Mouse (Mus musculus) left cerebral cortex, adult 11 months (tissue): ENCODE data around the gene Gcn1l1.
A peak's percentile ranks its signal among the peaks of the same experiment; 100 is the strongest.
"Not testable (repeated sequence)": the region's sequence is repeated elsewhere in the genome, so short reads cannot be mapped to it uniquely, and the experiment has no call there.

ENCODE experiments used
- DNase-seq: peaks from one replicate; pipeline ENCODE4 v3.0.0; 2022; ENCODE audit warnings: low spot score

Gcn1l1 gene

DNA sequence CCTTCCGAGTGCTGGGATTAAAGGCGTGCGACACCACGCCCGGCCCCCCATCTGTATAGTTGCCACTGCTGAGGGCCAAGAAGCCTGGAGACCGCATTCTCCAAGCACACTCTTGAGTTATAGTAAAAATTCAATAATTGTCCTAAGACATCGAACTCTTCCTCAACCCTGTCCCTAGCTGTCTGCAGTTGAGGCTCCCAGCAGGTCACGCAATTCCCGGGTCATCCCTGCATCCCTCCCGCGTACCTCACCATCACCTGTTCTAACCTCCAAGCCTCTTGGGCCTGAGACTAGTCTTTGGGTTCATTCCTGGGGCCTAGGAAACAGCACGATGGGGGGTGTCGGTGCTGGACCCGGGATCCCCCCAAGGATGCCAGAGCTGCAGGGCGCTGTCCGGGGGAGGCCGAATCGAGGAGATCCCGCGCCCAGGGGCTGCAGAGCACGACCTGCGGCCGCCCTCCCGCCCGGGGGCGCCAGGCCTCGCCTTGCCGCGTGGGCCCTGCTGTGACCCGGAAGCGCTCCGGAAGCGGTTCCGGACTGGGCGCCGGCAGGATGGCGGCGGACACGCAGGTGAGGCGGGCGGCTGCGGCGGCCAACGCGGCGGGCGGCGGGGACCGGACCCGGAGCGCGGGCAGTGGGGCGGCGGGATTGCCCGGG is at the start of gene Gcn1l1:
Gene Gcn1l1, plus strand, starts transcription at position 518 of the 657 bp plus-strand sequence.
- DNase-seq = peak; percentile 69

DNA sequence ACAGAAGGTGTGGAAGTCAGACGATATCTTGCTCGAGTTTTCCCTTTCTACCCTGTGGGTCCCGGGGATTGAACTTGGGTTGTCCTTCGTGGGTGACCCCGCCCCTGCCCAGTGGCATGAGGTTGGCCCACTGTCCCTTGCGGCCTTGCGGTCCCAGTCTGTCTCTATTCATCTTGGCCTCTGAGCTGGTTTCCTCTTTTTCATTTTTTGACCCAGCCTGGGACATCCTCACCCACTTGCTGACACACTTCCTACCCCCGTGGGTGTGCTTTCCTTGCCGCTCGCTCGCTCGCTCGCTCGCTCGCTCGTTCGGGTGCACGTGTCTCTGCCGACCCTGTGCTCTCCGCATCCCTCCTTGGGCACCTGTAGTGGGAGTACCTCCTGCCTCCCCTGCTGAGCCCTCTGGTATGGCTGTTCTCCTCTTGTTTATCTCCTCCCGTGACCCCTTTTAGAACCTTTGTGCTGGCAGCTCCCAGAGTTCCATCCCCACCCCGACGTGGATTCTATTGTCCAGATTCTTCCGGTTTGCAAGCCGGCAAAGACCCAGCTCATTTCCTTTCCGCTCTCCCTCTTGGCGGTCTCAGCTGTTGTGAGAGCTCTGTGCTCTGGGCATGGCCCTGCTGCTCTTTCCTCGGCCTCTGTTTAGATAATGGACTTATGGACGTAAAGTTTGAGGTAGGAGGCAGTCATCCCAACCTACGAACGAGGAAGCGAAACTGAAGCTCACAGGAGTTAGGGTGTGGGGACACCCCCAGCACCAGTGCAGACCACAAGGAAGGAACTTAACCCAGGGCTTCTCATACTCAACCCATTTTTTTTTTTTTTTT is 48.8 kb upstream of the Gcn1l1 start:
- no peak for DNase-seq

DNA sequence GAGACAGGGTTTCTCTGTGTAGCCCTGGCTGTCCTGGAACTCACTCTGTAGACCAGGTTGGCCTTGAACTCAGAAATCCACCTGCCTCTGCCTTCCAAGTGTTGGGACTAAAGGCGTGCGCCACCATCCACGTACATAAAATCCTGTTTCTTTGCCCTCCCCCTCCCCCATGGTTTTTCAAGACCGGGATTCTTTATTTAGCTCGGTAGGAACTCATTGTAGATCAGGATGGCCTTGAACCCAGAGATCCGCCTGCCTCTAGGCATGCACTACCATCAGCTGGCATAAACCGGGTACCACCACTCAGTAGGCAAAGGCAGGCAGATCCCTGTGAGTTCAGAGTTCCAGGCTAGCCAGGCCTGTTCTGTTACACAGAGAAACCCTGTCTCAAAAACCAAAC is 48.1 kb upstream of the Gcn1l1 start:
- DNase-seq = no peak

DNA sequence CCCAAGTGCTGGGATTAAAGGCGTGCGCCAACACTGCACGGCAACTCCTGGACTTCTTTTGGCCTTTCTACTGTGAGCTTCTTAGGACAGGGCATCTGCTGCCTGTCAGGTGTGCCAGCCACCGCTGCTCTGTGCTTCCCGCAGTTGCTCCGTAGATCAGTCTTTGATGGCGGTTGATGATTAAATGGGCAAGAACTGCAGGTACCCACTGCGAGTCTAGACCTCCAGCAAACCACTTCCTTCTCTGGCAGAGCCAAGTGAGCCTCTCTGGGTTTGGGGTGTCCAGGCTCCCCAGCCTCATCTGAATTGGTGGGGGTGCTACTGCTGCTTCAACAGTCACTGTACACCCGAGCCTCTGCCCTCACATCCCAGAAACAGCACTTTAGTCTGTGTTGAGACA is 47.6 kb upstream of the Gcn1l1 start:
- DNase-seq = no peak

DNA sequence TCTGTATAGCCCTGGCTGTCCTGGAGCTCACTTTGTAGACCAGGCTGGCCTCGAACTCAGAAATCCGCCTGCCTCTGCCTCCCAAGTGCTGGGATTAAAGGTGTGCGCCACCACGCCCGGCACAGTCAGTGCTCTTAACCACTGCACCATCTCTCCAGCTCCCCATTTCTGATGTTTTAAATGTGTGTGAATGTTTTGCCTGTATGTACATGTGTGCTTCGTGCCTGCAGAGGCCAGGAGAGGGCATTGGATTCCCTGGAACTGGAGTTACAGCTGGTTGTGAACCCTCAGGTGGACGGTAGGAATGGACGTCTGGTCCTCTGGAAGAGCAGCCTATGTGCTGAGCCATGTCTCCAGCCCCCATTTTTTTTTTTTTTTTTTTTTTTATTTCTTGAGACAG is 46.8 kb upstream of the Gcn1l1 start:
- not testable (repeated sequence) for DNase-seq

DNA sequence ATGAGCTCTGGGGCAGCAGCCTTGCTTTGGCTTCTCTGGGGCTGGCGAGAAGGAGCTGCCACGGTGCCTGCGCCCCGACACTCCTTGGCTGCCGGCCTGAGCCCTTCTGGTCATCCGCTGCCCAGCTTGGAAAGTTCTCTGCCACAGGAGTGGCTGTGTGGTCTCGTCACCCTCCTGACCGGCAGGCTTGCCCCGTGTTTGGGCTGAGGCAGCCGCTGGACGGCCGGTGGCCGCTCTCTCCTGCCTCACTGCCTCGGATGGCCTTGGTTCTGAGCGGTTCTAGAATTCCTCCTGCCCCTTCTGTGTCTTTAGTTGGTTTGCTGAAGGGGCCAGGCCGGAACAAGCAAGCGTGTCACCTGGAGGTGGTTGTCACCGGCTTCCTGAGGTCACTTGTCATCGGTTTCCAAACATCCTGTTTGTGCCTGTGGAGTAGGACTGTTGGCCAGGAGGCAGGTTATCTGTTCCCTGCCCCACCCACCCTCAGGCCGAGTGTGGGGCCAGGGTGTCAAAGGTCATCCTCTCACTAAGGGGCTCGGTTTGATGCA is 44.7 kb upstream of the Gcn1l1 start:
- DNase-seq = no peak

DNA sequence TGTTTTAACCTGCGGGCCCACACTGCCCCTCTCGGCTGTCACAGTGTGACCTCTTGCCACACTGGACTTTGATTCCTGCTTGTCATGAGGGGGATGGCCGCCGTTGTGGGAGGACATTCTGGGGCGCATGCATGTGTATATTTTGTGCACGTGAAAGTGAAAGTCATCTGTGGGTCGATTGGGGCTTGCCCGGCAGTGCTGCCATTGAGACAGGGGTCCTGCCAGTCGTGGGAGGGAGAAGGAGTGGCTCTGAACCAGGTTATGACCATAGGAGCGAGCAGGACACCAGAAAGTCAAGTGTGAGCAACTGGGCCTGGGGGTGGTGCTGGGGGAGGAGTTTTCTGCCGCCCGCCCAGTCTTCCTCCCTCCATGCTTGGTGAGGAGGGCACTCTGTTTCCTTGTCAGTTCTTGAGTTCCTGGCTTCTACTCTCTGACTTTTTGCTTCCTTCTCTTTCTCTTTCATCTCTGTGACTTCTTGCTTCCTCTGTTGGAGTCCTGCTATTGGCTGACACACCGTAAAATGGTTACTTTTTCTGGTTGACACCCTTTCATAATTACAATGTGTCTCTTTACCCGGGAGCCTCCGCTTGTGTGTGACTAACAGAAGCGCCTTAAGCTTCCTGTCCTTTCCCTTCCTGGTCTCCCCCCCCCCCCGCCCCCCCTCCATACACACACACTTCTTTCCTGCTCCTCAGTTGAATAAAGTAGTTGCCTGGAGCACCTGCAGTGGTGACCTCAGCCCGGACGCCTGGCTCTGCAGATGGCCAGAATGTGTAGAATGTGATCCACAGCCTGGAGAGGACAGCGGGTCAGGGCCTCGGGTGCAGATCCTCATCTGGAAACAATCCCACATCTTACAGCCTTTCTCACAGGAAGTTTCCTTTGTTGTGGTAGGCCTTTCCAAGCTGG is 43.2 kb upstream of the Gcn1l1 start:
- no peak for DNase-seq

DNA sequence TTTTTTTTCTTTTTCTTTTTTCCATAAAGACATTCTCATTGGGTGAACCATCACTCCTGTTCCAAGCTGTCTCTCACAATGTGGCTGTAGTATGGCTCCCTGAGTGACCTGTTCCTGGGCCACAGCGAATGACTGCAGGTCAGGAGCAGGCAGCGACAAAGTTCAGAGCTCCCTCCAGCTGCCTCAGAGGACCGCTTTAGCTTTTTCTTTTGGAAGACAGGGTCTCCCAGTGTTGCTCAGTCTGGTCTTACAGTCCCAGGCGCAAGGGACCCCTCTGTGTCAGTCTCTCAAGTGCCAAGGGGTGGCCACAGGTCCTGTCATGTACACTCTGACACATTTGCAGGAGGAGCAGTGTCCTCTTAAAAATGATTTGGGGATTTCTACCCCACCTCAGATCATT is 42.5 kb upstream of the Gcn1l1 start:
- DNase-seq = no peak

DNA sequence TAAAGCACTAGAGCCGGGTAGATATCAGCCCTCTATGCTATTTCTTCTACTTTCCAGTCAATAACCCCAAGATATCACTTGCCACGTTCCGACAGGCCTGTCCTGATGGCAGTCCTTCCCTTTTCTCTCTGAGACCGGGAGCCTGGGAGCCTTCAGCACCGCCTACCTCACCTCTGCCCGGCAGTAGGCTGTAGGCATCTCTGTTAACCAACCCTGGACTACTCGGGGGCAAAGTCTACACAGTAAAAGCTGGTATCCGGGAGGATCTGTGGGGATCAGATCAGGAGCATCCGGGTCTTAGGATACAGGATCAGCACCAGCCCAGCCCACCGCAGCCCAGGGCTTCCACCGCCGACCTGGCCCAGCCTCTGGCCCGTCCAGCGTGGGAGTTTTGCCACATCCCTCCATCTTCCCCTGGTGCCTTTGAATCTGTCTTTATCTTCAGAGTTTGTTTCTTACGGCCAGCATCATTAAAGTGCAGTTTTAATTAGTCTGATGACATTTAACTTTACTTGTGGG is 42.0 kb upstream of the Gcn1l1 start:
- DNase-seq = no peak

DNA sequence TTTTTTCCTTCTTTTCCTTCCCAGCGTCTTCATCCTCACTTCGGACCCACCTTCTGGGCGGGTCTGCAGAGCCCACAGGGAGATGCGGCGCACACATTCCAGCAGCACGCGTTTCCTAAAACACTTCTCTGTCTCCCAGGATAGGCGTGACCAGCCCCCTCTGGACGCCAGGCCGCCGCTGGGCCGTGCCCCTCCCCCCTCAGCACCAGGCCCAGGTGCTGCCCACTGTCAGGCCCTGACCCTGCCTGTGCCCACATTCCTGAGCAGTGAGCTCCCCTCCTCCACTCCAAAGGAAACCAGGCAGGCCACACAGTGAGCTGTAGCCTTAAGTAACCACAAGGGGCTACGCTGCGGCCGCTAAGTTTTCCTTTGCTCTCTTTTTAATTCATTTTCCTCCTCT is 41.1 kb upstream of the Gcn1l1 start:
- DNase-seq = no peak

DNA sequence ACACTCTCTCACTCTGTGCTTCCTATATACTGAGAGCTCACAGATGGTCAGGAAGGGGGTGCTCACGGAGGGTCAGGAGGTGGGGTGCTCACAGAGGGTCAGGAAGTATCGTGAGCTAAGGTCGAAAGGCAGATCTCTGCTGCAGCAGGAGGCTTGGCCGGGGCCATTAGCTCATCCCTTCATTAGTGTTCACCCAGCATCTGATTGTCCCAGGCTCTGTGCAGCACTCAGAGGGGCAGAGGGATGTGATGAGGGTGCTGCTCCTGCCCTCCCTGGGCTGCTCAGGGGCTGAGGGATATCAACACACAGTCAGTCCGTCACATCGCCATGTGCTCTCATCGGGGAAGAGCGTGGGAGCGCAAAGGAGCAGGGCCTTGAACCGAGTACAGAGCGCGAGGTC is 40.6 kb upstream of the Gcn1l1 start:
- DNase-seq = no peak

DNA sequence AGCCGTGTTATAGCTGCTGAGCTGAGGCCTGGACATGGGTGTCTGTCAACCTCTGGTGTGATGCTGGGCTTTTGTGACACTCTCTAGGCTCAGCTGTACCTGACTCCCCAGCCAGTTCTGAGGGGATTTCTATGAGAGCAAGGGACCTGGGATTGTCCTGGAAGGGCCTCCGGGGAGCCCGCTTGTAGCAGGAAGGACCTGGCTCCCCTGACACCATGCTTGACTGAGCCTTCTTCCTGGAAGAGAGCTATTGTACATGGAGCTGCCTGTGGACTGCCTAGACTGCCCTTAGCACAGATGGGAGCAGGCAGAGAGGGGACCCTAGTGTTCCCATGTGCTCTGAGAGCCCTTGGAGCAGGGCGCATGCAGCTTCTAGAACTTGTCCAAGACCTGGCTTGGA is 39.6 kb upstream of the Gcn1l1 start:
- no peak for DNase-seq

DNA sequence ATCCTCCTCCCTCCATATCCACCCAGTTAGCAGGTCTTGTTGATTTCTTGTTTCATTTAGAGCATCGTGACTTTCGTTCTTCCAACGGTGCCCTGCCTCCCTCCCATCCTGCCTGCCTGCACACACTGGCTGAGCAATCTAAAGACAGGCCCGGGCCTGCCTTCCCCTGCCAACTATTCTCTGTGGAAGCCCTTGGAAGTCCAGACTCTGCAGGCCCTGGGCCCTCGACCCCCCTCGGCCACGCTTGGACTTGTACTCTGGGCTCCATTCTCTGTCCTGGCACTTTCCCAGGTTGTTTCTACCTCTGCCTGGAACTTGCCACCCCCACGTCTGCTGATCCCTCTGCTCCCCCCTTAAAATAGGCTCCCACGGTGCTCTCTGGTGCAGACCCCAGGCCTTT is 39.1 kb upstream of the Gcn1l1 start:
- no peak for DNase-seq

DNA sequence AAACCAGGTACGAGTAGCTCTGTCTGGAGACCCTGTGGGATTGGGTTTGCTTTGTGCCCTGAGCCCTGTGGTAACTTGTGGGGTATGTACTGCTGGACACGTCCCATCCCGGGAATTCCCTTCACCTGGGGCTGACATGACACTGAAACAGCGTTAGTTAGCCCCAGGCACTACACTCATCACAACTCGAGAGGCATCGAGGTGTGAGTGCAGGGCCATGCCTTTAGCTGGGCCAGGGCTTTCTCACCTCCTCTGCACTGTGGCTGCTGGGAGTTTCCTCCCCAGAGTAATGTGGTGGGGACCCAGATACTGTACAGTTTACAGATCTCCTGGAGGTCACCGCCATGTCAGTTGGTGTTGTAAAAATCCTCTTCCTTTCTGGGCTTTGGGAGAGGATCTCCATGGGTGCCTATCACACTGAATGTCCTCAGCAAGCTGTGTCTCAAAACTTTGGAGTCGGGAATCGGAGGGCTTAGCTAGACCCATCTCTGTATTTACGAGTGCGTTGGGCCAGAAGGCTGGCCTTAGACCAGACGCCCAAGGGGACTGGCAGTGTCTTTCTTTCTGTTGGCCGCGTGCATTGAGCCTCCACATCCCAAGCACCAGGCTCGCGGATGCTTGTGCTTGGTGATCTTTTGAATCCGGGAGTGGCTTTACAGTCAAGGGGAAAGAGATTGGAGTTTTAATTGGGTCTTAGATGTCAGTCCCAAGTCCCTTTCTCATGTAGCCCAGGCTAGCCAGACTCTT is 38.4 kb upstream of the Gcn1l1 start:
- DNase-seq = no peak

DNA sequence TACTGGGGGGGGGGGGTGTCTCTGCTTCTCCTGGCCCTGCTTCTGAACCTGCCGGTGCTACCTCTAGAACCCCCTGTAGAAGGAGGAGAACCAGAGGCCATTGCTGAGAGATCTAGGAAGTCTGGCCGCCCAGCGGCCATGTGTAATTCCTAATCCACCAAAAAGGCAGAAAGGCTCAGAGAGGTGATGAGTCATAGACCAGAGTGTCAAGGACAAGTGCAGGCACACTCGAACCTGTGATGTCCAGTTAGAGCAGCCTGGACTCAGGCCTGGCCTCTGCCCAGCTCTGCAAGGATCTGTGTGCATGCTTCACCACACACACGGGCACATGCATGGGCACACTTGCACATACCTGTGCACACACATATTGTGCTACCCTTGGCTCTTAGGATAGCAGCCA is 36.9 kb upstream of the Gcn1l1 start:
- DNase-seq = no peak

DNA sequence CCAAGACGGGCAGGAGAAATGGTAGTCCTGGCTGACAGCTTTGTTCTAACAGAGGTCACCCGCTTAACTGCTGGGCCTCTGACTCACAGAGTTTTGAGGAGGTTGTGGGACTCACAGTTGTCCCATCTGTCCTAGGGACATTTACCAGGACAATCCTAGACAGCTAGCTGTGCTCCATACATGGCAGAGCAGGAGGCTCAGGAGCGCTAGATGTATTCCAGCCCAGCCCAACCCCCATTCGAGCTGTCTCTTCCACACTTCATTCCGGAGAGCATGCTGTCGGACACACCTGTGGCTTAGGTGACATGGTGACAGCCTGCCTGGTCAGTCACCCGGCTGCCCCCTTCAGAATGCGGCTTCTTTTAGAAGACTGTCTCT is 35.7 kb upstream of the Gcn1l1 start:
- DNase-seq = no peak

DNA sequence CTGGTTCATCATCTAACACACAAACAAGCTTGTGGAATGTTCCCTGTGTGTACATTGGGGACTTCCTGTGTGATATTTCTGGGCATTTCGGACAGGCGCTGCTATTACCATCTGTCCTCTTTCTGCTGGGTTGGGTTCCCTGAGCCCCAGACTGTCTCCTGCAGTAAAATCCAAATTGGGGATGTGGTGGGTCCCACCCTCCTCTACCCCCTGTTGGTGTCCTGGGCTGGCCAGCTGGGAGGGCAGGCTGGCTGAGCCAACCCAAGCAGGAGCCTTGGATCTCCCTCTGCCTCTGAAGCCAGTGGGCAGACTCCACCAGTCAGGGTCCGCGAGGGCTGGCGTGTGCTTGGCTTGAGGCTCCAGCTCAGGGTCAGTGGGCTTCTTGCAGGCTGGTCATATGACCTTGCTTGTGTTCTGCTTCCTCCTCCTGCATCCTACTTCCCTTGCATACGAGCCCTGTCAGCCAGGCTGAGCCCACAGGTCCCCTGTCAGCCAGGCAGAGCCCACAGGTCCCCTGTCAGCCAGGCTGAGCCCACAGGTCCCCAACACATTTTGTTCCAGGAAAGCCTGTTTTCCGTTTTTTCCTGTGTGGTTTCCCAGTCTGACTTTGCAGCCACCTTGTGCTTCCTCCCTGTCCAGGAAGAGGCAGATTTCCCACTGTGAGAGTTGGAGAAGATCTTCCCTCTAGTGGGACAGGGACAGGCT is 35.2 kb upstream of the Gcn1l1 start:
- no peak for DNase-seq

DNA sequence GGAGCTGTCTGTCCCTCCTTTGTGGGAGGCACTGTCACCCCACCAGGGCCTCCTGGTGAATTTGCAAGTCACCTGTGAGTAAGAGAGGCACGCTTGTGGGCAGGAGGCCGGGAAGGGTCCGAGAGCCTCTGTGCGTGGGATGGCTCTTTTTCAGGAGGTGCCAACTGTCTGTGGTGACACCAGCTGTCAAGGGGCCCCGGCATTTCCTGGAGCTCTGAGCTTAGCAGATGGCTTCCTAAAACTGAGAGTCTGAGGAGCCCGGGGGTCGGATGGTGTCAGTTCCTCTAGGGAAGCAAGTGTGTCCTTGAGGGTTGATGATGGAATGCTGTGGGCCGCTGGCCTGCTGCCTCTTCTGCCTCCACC is 34.6 kb upstream of the Gcn1l1 start:
- DNase-seq = no peak

DNA sequence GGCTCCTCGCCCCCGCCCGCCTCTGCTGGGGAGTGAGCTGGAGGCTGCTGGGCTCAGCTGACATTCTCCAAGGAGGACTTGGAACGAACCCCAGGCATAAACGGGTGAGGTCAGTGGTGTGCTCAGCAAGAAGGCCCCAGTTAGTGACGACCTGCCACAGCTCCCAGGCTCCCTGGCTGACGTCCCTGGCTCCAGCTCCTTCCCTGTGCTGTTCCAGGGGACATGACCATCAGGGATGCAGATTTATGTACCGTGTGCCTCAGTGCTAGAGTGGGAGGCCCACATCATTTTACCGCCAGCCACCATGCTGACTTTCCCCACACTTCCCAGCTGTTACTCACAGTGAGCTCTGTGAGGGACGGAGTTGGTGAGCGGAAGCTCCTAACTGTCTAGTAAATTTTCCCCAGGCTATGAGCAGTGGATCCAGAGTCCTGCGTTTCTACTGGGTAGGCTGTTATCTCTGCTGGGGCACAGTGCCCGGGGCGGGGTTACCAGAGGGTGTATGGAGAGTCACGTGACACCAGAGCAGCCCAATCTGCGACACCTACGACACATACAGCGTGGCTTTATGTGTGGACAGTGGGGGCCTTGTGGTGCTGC is 33.3 kb upstream of the Gcn1l1 start:
- no peak for DNase-seq

DNA sequence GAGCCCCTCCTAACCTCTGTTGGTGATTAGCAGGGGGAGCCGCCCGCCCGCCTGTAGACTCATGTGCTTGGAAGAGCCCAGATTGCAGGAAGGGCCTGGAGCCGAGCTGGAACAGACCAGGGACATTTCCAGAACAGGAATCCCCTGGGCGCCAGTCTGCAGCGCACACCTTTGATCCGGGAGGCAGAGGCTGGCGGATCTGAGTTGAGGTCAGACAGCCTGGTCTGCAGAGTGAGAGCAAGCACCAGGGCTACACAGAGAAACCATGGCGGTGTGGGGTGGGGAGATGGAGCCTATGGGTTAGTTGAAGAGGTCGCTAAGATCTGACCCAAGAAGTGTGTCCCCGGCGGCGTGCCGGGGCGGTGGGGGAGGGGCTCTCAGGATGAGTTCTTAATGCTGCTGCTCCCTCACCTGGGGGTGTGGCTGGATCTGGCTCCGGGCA is 30.7 kb upstream of the Gcn1l1 start:
- DNase-seq = no peak
